Mouse (Mus musculus) erythroblast, embryonic 14.5 days (primary cell): ENCODE measurements around the gene Tepp.

Experiments
- GATA1 ChIP-seq: IDR thresholded peaks from 2 replicates; pipeline ENCODE4 v1.6.1; 2012; ENCODE audit warnings: low read length, inconsistent platforms, mixed read lengths
- TAL1 ChIP-seq: IDR thresholded peaks from 3 replicates; pipeline ENCODE4 v1.6.1; 2012; ENCODE audit warnings: low read length, inconsistent platforms, mixed read lengths

DNA sequence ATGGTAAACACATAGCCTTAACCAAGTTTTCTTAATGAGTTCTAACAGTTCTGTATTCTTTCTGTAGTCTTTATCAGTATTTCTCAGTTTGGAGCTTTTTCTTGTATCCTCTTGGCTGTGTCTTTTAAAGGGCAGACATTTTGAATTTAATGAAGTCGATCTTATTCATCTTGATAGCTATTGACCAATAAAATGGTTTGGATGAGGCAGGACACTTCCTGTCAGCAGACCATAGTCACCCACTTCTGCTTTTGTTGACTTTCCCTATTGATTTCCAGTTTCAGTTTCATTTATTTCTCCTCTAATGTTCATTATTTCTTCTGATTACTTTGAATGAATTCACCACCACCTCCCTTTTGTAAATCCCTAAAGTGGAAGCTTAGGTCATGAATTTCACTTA lies 25.3 kb downstream of the Tepp start:
- TF ChIP-seq TAL1 (no peak), GATA1 (no peak)
